Mouse (Mus musculus) intestine, embryonic 16.5 days (tissue): ENCODE measurements around the gene Pitpnm1. TPM values are rescaled to one million over a fixed set of nuclear protein-coding genes. Genes with fewer than 3 reads are reported as not detected.
"Not testable (repeated sequence)": the region's sequence is repeated elsewhere in the genome, so short reads cannot be mapped to it uniquely, and the experiment has no call there.

Experiments used
- ATAC-seq: fragments of 200-750 bp; cut with Nextera tagmentation; 2 replicates; pipeline ENCODE4 v1.8.0; 2017; ENCODE audit warnings: moderate TSS enrichment, moderate library complexity
- H3K27ac ChIP-seq: fragments of 300-500 bp; sonication (generic); 2 replicates; pipeline ENCODE4 v1.5.1; 2014; ENCODE audit warnings: mild to moderate bottlenecking, low read length
- H3K27me3 ChIP-seq: fragments of 300-500 bp; sonication (generic); replicated peaks from 2 replicates; pipeline ENCODE4 v1.6.1; 2014; ENCODE audit warnings: low read length, control low read depth, mixed read lengths; ENCODE audit not compliant: control insufficient read depth, insufficient read depth
- H3K36me3 ChIP-seq: fragments of 300-500 bp; sonication (generic); 2 replicates; pipeline ENCODE4 v1.6.1; 2014; ENCODE audit warnings: low read length, control low read depth; ENCODE audit not compliant: control insufficient read depth, insufficient read depth
- H3K4me1 ChIP-seq: fragments of 300-500 bp; sonication (generic); 2 replicates; pipeline ENCODE4 v1.6.1; 2014; ENCODE audit warnings: low read length, control low read depth, mixed read lengths; ENCODE audit not compliant: control insufficient read depth, insufficient read depth
- H3K4me2 ChIP-seq: fragments of 300-500 bp; sonication (generic); 2 replicates; pipeline ENCODE4 v1.6.1; 2014; ENCODE audit warnings: low read depth, low read length, control low read depth
- H3K4me3 ChIP-seq: fragments of 300-500 bp; sonication (generic); 2 replicates; pipeline ENCODE4 v1.5.1; 2014; ENCODE audit warnings: mild to moderate bottlenecking, low read length
- H3K9ac ChIP-seq: fragments of 300-500 bp; sonication (generic); 2 replicates; pipeline ENCODE4 v1.6.1; 2014; ENCODE audit warnings: low read depth, low read length
- H3K9me3 ChIP-seq: fragments of 300-500 bp; sonication (generic); 2 replicates; pipeline ENCODE4 v1.6.1; 2016; ENCODE audit warnings: low read length, control low read depth; ENCODE audit not compliant: control insufficient read depth
- WGBS: fragments of 180-500 bp; shearing (Covaris S2); extraction: QIAGEN DNeasy Blood & Tissue Kit; methylation state at CpG from one replicate; pipeline ENCODE4 v1.1.7; 2014; 5-methylcytosine and 5-hydroxymethylcytosine counted together
- polyA plus RNA-seq: library from polyadenylated mRNA; unstranded; fragments of >200 nt; fragmentation: Nextera tagmentation; extraction: Ambion mirVana; gene quantifications from 2 replicates; pipeline ENCODE4 v1.2.1, GENCODE M21; 2015

Pitpnm1 gene
- polyA plus RNA-seq, 1 experiment from 2014 or later, result 19.7 TPM

- WGBS, result 19% methylated on average over 8 of the region's 8 CpGs
- ATAC-seq, result peak; percentile 66
- not testable (repeated sequence) for H3K9ac ChIP-seq, H3K4me1 ChIP-seq, H3K27me3 ChIP-seq, H3K4me3 ChIP-seq, H3K9me3 ChIP-seq, H3K4me2 ChIP-seq, H3K27ac ChIP-seq
- H3K36me3 ChIP-seq, result peaks cover 15% of the 10 kb centered on the region; the same call in 1 of the 2 replicates
Observed at GRCm38 (mm10) chr19:4135963-4136345, 36.2 kb downstream of the Pitpnm1 start.

GRCm38 (mm10) chr19:4136463-4136862, 36.7 kb downstream of the Pitpnm1 start:
- WGBS, result 84% methylated on average over 5 of the region's 5 CpGs
- no peak overlapping the region for H3K9ac ChIP-seq
- H3K9me3 ChIP-seq, result no peaks in the 10 kb centered on the region
- H3K4me3 ChIP-seq, result no peak overlapping the region
- no peak for ATAC-seq
- H3K27me3 ChIP-seq, result no peaks in the 10 kb centered on the region
- H3K27ac ChIP-seq, result no peak overlapping the region
- no peak overlapping the region for H3K4me2 ChIP-seq
- peaks cover 10% of the 10 kb centered on the region; the same call in 1 of the 2 replicates for H3K36me3 ChIP-seq
- no peaks in the 10 kb centered on the region; the same call in 1 of the 2 replicates for H3K4me1 ChIP-seq

GRCm38 (mm10) chr19:4137913-4138312, 38.1 kb downstream of the Pitpnm1 start:
- Histone ChIP-seq H3K9ac (no peak overlapping the region), H3K27ac (no peak overlapping the region), H3K9me3 (no peaks in the 10 kb centered on the region), H3K4me3 (no peak overlapping the region), H3K4me2 (no peak overlapping the region), H3K27me3 (no peaks in the 10 kb centered on the region), H3K36me3 (no peaks in the 10 kb centered on the region), H3K4me1 (no peaks in the 10 kb centered on the region; the same call in 1 of the 2 replicates)
- WGBS, result 80% methylated on average over 5 of the region's 5 CpGs
- ATAC-seq, result no peak

GRCm38 (mm10) chr19:4139446-4139845, 39.6 kb downstream of the Pitpnm1 start, which contains the start of gene Gpr152:
TSS of gene Gpr152 (plus strand) at chr19:4139787.
- Histone ChIP-seq H3K36me3 (no peaks in the 10 kb centered on the region), H3K27me3 (no peaks in the 10 kb centered on the region), H3K4me2 (no peak within 1 kb of the TSS), H3K4me1 (no peaks in the 10 kb centered on the region; the same call in 1 of the 2 replicates), H3K9ac (no peak within 1 kb of the TSS), H3K4me3 (no peak within 1 kb of the TSS), H3K9me3 (no peaks in the 10 kb centered on the region), H3K27ac (no peak within 1 kb of the TSS)
- WGBS, result 89% methylated on average over 2 of the region's 2 CpGs
- no peak for ATAC-seq

- H3K27me3 ChIP-seq, result no peaks in the 10 kb centered on the region
- no peak for ATAC-seq
- 76% methylated on average over 6 of the region's 6 CpGs for WGBS
Observed at GRCm38 (mm10) chr19:4140147-4140546, 40.3 kb downstream of the Pitpnm1 start.

GRCm38 (mm10) chr19:4142416-4143173, 42.8 kb downstream of the Pitpnm1 start:
- WGBS, result 88% methylated on average over 18 of the region's 18 CpGs
- no peaks in the 10 kb centered on the region for H3K9me3 ChIP-seq
- no peaks in the 10 kb centered on the region; the same call in 1 of the 2 replicates for H3K4me1 ChIP-seq
- no peak overlapping the region for H3K27ac ChIP-seq
- no peak overlapping the region for H3K4me2 ChIP-seq
- H3K36me3 ChIP-seq, result no peaks in the 10 kb centered on the region
- no peak overlapping the region for H3K4me3 ChIP-seq
- H3K9ac ChIP-seq, result 0 out of 2 replicates have a peak overlapping the region, but pooled peaks have one; percentile 21
- no peaks in the 10 kb centered on the region for H3K27me3 ChIP-seq
- ATAC-seq, result no peak

More at GRCm38 (mm10) chr19:4140147-4140546, 40.3 kb downstream of the Pitpnm1 start:
- Histone ChIP-seq H3K9me3 (no peaks in the 10 kb centered on the region), H3K4me1 (no peaks in the 10 kb centered on the region; the same call in 1 of the 2 replicates), H3K4me2 (no peak overlapping the region), H3K9ac (no peak overlapping the region), H3K36me3 (no peaks in the 10 kb centered on the region), H3K4me3 (no peak overlapping the region), H3K27ac (no peak overlapping the region)

- Histone ChIP-seq H3K9me3 (no peaks in the 10 kb centered on the region), H3K4me3 (no peak within 1 kb of the TSS), H3K27me3 (no peaks in the 10 kb centered on the region), H3K4me1 (no peaks in the 10 kb centered on the region; the same call in 1 of the 2 replicates), H3K9ac (peak within 1 kb of the TSS; percentile 21; the same call in 1 of the 2 replicates), H3K27ac (no peak within 1 kb of the TSS), H3K4me2 (no peak within 1 kb of the TSS), H3K36me3 (no peaks in the 10 kb centered on the region)
- no peak for ATAC-seq
- 81% methylated on average over 7 of the region's 7 CpGs for WGBS
Observed at GRCm38 (mm10) chr19:4143759-4144268, 44.0 kb downstream of the Pitpnm1 start, which contains the start of gene Cabp4. TSS of gene Cabp4 (minus strand) at chr19:4144033.

GRCm38 (mm10) chr19:4144550-4145498, 45.0 kb downstream of the Pitpnm1 start:
- no peaks in the 10 kb centered on the region for H3K9me3 ChIP-seq
- no peak overlapping the region; the same call in 1 of the 2 replicates for H3K9ac ChIP-seq
- no peak overlapping the region for H3K27ac ChIP-seq
- H3K36me3 ChIP-seq, result no peaks in the 10 kb centered on the region; the same call in 1 of the 2 replicates
- H3K4me3 ChIP-seq, result no peak overlapping the region
- H3K4me2 ChIP-seq, result no peak overlapping the region
- WGBS, result 79% methylated on average over 16 of the region's 16 CpGs
- no peaks in the 10 kb centered on the region for H3K27me3 ChIP-seq
- ATAC-seq, result no peak
- H3K4me1 ChIP-seq, result peaks cover 9% of the 10 kb centered on the region

GRCm38 (mm10) chr19:4145936-4146335, 46.1 kb downstream of the Pitpnm1 start:
- Histone ChIP-seq H3K9ac (no peak overlapping the region), H3K4me2 (no peak overlapping the region), H3K27ac (no peak overlapping the region), H3K27me3 (no peaks in the 10 kb centered on the region), H3K36me3 (peaks cover 6% of the 10 kb centered on the region), H3K4me3 (no peak overlapping the region), H3K4me1 (peaks cover 19% of the 10 kb centered on the region), H3K9me3 (no peaks in the 10 kb centered on the region)
- WGBS, result 87% methylated on average over 5 of the region's 5 CpGs
- no peak for ATAC-seq
